Mouse (Mus musculus) spleen, postnatal 4 days (tissue): ENCODE results near the gene Gm10428.

Source experiments
- DNase-seq, 2 experiments: peaks; one replicate each; pipeline ENCODE4 v3.0.0; 2022; ENCODE audit warnings: low spot score in 2 of 2

The Gm10428 gene

DNA sequence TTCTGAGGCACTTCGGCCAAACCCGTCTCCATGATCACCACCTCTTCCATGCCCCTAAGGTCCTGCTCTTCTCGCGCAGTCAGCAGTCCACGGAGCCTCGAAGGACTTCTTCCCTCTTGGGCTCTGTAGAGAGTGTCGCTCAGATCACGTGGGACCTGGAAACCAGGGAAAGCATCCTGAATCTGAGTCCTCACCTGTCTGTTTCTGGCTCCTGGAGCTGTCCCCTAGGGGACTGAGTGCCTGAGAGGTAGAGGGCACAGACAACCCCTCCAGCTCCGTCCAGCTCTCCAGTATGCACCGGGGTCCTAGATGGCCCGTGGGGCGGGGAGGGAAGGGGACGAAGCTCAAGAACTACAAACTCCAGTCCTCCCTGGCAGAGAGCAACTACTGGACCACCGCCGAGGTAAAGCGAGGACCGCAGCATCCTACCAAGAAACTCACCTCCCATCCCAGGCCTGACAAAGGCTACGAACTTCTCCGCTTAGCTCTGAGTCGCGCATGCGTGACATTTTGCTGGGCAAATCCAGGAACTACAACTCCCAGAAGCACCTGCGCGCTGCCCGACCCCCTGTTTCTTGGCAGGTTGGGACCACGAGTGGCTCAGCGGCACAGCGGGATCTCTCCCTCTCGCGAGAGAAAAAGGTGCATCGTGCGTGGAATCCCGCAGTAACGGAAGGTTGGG is 36.2 kb downstream of the Gm10428 start, which contains the start of gene Zfp286:
Zfp286 (minus strand) TSS at position 528 of the 682 bp plus-strand sequence.
- peak; percentile 58 to 80 for DNase-seq

- DNase-seq: no peak
Observed at GRCm38 (mm10) chr11:62789617-62789936, 36.7 kb downstream of the Gm10428 start.
